Mouse (Mus musculus): ENCODE results near the gene Sdhaf3.
"Not testable (repeated sequence)": the region's sequence is repeated elsewhere in the genome, so short reads cannot be mapped to it uniquely, and the experiment has no call there.

Sdhaf3 gene

GRCm38 (mm10) chr6:6955764-6956561, at the start of gene Sdhaf3:
TSS of gene Sdhaf3 (plus strand) at chr6:6956004.
- DNase-seq, result peak; percentile 93

DNA sequence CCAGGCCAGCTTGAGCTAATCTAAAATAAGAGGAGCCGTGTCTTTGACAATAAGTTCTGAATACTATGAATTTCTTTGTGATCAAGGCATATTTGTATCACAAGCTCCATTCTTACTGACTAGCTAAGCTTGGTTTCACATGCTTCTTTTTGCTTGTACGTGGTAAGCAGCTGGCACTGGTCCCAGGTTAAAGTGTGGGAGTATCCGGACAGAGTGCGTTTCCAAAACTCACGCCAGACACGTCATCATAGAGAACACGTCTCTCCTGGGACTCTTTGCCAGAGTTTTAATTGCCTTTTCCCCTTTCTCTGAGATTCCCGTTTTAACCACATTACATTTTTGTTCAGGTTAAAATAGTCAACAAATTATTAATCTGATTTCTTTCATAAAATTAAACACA, 46.2 kb upstream of the Sdhaf3 start:
- no peak for DNase-seq

GRCm38 (mm10) chr6:6914304-6914703, 41.5 kb upstream of the Sdhaf3 start:
- DNase-seq, result no peak

- peak; percentile 37 for DNase-seq
These were observed 40.8 kb upstream of the Sdhaf3 start for GRCm38 (mm10) chr6:6914849-6915525.

GRCm38 (mm10) chr6:6915526-6915915, 40.3 kb upstream of the Sdhaf3 start:
- DNase-seq, result no peak

DNA sequence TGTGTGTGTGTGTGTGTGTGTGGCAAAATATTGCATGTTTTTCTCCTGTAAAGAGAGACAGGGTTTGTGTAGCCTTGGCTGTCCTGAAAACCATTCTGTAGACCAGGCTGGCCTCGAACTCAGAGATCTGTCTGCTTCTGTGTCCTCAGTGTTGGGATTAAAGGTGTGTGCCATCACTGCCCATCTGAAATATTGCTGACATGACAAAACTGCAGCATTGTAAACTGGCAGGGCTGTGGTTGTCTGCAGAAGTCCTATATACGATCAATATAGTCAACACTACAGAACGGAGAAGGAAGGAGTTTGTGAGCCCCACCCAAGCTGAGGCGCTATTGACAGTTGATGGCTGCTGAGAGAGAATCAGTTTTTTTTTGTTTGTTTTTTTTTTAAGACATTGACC, 38.5 kb upstream of the Sdhaf3 start:
- DNase-seq, result no peak

GRCm38 (mm10) chr6:6925264-6925663, 30.5 kb upstream of the Sdhaf3 start:
- no peak for DNase-seq

- no peak for DNase-seq
These were observed 25.0 kb upstream of the Sdhaf3 start for GRCm38 (mm10) chr6:6930831-6931230.

DNA sequence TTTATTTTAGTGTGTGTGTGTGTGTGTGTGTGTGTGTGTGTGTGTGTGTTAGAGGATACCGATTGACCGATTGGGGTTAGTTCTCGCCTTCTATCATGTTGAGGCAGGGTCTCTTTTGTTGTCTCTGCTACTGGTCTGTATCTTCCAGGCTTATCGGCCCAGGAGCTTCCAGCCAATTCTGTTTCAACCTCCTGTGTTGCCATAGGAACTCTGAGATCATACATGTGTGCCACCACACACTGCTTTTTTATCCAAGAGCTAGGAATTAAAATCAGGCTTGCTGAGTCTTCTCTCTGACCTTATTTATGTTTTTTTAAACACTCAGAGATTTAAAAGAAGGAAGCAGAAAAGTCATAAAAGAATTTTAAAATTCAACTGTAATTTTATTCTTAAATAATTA, 24.3 kb upstream of the Sdhaf3 start:
- DNase-seq, result no peak

GRCm38 (mm10) chr6:6940845-6941244, 15.0 kb upstream of the Sdhaf3 start:
- no peak for DNase-seq

- DNase-seq, result peak; percentile 11
These were observed 13.0 kb upstream of the Sdhaf3 start for GRCm38 (mm10) chr6:6942813-6943212.

- no peak for DNase-seq
These were observed 8.2 kb upstream of the Sdhaf3 start for GRCm38 (mm10) chr6:6947650-6948049.

- no peak for DNase-seq
These were observed 425 bp upstream of the Sdhaf3 start for GRCm38 (mm10) chr6:6955395-6955763.

DNA sequence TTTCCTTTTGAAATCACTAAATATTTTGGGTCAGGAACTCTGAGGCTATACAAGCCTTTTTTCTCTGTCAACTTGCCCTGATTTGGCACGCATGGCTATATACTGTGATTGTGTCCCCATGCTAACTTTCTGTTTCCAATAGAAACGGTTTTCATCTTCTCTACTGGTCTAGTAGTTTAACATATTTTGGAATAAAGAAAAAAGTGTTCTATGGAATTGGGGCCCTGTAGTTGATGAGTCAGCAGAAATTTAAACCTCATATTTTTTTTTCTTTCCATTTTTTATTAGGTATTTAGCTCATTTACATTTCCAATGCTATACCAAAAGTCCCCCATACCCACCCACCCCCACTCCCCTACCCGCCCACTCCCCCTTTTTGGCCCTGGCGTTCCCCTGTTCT, 3.4 kb downstream of the Sdhaf3 start:
- DNase-seq, result not testable (repeated sequence)

DNA sequence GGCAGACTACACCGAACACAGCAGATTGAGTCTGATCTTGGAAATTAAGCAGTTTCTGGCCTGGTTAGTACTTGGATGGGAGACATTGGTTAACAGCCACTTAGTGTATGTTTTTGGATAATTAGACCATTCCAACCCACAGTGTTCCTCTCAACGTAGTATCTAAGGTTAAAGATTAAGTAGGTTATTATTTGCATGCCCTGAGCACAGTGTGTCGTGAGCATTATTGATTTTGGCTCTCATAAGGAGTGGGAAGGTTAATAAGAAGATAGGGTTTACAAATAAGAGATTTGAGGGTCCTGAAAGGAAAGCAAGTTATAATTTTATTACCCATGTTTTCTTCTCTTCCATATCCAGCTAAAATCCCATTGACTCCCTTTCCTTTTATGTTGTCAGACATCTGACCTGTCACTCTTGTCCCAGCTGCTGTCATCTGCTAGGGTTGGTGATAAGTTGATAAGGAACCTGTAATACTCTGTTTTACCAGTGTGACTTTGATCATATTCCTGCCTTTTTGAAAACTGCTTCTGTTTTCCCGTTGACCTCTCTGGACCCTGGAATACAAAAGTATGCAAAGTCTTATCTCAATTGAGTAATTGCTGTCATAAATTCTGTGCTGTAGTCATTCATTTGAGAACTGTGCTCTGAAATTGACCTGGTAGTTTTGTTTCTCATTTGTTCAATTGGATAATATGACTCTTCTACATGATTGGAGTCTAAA, 41.6 kb downstream of the Sdhaf3 start:
- DNase-seq, result no peak

DNA sequence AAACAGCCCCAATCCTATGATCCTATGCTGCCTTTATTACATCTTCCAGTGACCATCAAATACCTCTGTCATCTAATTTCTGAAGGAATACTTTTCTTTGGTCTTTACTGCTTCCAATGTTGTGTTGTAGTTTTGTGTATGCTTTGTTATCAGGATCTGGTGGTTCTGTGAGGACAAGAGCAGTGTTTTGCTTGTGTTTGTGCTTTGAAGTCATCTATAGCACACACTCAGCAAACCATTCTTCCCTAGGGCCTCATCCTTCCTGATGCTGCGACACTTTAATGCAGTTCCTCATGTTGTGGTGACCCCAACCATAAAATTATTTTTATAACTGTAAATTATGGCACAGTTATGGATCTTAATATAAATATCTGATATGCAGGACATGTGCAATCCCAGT, 42.2 kb downstream of the Sdhaf3 start:
- no peak for DNase-seq

DNA sequence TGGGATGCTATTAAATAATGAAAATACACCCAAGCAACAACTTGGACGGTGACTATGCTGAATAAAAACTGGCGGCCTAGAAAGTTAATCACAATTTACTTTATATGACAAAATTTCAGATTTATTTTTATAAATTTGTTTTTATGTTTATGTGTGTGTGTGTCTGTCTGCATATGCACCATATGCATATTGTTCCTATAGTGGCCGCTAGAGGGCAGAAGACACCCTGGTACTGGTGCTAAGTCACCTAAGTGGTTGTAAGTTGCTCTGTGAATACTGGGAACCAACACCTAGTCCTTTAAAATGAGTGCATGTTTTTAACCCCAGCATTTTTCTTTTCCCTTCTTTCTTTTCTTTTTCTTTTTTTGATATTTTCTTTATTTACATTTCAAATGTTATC, 43.2 kb downstream of the Sdhaf3 start:
- no peak for DNase-seq

- no peak for DNase-seq
These were observed 47.3 kb downstream of the Sdhaf3 start for GRCm38 (mm10) chr6:7003085-7003484.

DNA sequence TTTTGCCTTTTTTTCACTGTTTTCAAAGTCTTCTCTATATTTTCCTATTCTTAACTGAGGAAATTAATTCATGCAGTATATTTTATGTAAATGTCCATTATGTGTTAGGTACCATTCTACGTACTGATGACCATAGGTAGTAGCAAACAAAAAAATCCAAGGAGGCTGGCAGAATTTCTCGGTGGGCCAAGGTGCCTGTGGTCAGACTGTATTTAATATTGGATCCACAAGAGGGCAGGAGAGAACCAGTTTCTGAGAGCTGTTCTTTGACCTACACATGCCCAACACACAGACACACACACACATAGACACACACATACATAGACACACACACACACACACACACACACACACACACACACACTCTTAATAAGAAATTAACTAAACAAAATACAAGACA, 48.2 kb downstream of the Sdhaf3 start:
- no peak for DNase-seq

- DNase-seq, result no peak
These were observed 82.3 kb downstream of the Sdhaf3 start for GRCm38 (mm10) chr6:7038087-7038486.

DNA sequence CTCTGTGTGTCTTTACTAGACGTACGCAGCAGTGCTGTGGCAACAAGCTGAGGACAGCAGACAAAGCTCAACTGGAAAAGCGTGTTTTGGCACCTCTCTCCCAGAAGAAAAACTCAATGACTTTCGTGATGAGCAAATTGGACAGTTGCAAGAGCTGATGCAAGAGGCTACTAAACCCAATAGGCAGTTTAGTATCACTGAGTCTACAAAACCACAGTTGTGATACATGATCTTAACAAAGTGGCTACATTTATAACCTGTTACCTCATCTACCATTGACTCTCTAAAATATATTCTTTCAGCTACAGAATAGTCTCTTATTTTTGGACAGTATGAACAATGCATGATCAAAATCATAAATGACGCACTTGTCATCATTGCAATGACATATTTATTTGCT, 83.0 kb downstream of the Sdhaf3 start:
- DNase-seq, result no peak

GRCm38 (mm10) chr6:7041912-7042311, 86.1 kb downstream of the Sdhaf3 start:
- DNase-seq, result no peak

DNA sequence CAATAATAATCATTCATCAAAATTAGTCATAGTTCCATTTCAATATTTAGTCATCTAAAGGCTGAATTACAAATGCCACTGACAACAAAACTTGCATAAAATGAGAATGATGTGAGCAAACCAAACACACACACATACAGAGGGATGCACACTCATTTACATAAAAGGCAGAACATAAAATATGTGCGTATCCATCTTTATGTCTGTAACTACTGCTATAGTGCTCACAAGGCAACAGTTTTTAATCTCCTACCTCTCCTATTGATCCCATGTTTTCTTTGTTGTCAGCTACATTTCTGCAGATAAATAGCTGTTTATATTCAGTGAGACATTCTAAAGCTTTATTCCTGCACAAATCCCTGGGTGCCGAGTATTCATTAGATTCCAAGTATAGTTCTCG, 107.0 kb downstream of the Sdhaf3 start:
- DNase-seq, result no peak

- DNase-seq, result no peak
These were observed 113.0 kb downstream of the Sdhaf3 start for GRCm38 (mm10) chr6:7068782-7069181.

Measured in right cerebral cortex, postnatal 14 days (tissue).